Mouse (Mus musculus) ovary, adult 10 weeks (tissue): ENCODE results near the gene Sept14. TPM values are rescaled to one million over a fixed set of nuclear protein-coding genes. Genes with fewer than 3 reads are reported as not detected.

Experiments used
- polyA plus RNA-seq: library from polyadenylated mRNA; stranded (reverse); fragments of 350-450 nt; fragmentation: Illumina TruSeq; extraction: RNeasy Lipid Tissue Mini Kit (QIAGEN cat#74804); gene quantifications from one replicate; pipeline ENCODE4 v1.2.3, GENCODE M21; 2014

The Sept14 gene
- polyA plus RNA-seq, result not detected

DNA sequence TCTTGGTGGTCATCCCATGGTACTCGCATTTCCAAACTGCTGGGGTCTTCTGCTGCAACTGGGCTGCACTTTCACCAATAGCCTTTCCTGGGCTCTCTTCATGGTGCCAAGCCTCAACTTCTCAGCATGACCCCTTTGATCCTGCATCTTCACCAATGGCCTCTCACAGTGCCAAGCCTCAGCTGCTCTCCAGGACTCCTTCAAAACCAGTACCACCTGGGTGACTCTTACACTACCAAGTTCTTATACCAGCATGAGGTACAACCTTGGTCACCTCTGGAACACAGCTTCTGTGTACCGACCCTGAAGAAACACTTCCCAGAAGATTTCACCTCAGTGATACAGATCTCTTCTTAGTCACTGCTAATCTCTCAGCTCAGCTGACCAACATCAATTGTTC is at the start of gene Sept14:
Gene Sept14, minus strand, starts transcription at position 101 of the 400 bp plus-strand sequence.

DNA sequence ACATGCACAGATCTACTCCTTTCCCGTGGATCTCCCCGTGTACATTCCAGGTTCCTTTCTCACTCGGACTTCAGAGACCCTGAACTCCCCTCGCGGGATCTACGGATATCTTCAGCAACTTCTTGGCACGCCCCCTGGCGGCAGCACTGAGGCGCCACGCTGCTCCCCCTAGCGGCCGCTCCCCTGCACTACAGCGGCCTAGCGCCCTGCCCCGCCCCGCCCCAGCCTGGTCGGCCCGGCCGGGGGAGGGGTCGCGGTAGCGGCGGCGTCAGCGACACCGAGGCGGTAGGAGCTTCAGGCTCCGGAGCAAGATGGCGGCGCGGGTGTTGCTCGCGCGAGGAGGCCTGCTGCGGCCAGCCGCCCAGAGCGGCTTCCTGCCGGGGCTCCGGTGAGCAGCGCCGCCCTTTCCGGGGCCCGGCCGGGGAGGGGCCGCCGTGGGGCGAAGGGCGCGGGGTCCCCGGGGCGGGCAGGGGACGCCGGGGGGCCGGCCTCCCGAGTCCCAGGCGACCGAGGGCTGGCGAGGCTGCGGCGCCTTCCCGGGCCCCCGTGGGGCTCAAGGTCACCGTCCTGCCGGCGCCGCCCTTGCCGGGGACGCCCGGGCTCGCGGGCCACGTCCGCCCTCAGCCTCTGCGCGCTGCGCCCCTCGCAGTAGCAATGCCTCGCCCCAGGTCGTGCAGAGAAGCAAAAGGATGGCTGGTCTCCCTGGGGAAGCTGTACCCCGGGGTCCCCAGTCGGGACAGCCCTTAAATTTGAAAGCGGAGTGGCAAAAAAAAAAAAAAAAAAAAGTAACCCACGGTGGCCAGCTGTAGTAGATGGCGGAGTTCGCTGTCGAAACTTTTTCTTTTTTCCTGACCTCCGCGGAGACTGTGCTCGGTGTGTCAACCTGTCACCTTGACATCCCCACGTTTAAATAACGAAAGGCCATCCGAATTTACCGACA is 16.8 kb upstream of the Sept14 start, which contains the start of gene Nipsnap2:
Gene Nipsnap2, plus strand, starts transcription at position 230 of the 940 bp plus-strand sequence.

DNA sequence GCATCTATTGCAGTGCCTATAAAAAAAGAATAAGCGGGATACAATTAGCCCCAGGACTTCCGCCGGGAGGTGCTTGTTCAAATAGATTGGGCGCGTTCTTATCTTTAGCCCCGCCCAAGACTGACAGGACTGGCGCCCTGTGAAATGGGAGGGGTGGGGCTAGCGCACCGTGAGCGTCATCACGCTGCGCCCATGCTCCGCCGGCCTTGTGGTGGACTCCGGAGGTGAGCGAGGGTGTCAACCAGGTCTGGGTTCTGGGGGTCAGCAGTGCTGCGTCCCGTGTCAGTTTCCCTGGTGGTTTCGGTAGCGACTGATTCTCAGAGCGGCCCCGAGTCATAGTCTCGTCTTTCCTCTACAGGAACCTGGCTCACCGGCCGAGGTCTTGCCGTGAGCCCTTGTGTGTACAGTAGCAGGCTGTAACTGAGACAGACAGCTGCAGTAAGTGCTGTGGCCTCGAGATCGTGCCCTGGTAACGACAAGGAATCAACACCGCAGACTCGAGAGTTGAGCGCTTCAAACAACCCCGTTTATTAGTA is 7.1 kb upstream of the Sept14 start, which contains the start of gene Mrps17:
Gene Mrps17, plus strand, starts transcription at position 172 of the 536 bp plus-strand sequence.

DNA sequence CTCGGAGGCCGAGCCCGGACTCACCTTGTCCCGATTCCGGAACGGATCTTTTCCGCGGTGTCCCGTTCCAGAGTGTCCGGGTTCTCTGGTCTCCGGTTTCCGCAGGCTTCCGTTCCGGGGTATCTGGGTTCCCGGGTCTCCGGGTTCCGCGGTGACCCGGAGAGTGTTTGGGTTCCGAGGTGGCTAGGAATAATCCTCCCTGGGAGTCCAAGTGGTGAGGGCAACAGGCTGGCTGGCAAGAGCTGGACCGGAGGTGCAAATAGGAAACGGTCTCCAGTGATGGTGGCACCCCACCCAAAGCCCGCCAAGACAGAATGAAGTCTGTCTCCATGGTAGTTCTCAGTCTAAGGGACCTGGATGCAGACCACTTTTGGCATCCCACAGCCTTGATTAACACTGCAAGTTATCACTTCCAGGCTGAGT is 38.3 kb downstream of the Sept14 start, which contains the start of gene Zfp11:
Gene Zfp11, minus strand, starts transcription at position 64 of the 423 bp plus-strand sequence.

Other genes starting within 250 kb of the Sept14 start
- 25.1 TPM for gene Sfswap, start 207.3 kb downstream of the Sept14 start, polyA plus RNA-seq
- gene Mmp17, start 124.3 kb downstream of the Sept14 start, polyA plus RNA-seq, result 0.26 TPM
- 6.6 TPM for gene Zfp11, start 38.4 kb downstream of the Sept14 start, polyA plus RNA-seq
- 78.4 TPM for gene Mrps17, start 7.0 kb upstream of the Sept14 start, polyA plus RNA-seq
- 68.7 TPM for gene Nipsnap2, start 16.6 kb upstream of the Sept14 start, polyA plus RNA-seq
- gene Psph, start 78.9 kb upstream of the Sept14 start, polyA plus RNA-seq, result 5.0 TPM
- 6.5 TPM for gene Sumf2, start 138.5 kb upstream of the Sept14 start, polyA plus RNA-seq
- 369 TPM for gene Chchd2, start 179.0 kb upstream of the Sept14 start, polyA plus RNA-seq
- gene Zbed5, start 187.2 kb upstream of the Sept14 start, polyA plus RNA-seq, result 18.1 TPM
- gene Phkg1, start 190.0 kb upstream of the Sept14 start, polyA plus RNA-seq, result 0.54 TPM
- 2.2 TPM for gene Nupr1l, start 200.0 kb upstream of the Sept14 start, polyA plus RNA-seq
- 90.0 TPM for gene Vkorc1l1, start 233.5 kb upstream of the Sept14 start, polyA plus RNA-seq